Mouse (Mus musculus) forebrain, postnatal 0 days (tissue): ENCODE data around the gene Ipo11. TPM values are rescaled to one million over a fixed set of nuclear protein-coding genes. Genes with fewer than 3 reads are reported as not detected.

ENCODE experiments used
- ATAC-seq: fragments of 200-750 bp; cut with Nextera tagmentation; 2 replicates; pipeline ENCODE4 v1.8.0; 2017; ENCODE audit warnings: mild to moderate bottlenecking, moderate library complexity
- DNase-seq: peaks from one replicate; pipeline ENCODE4 v3.0.0-alpha.2; 2015
- H3K27ac ChIP-seq: fragments of 300-500 bp; sonication (generic); 2 replicates; pipeline ENCODE4 v1.5.1; 2014; ENCODE audit warnings: low read depth, mild to moderate bottlenecking, antibody characterized with exemption, low read length, moderate library complexity, mixed read lengths
- H3K27me3 ChIP-seq: fragments of 300-500 bp; sonication (generic); 2 replicates; pipeline ENCODE4 v1.6.1; 2014; ENCODE audit warnings: mild to moderate bottlenecking, low read length, mixed read lengths; ENCODE audit not compliant: insufficient read depth
- H3K36me3 ChIP-seq: fragments of 300-500 bp; sonication (generic); 2 replicates; pipeline ENCODE4 v1.6.1; 2014; ENCODE audit warnings: mild to moderate bottlenecking, moderate library complexity; ENCODE audit not compliant: insufficient read depth
- H3K4me1 ChIP-seq: fragments of 300-500 bp; sonication (generic); 2 replicates; pipeline ENCODE4 v1.6.1; 2014; ENCODE audit warnings: antibody characterized with exemption; ENCODE audit not compliant: insufficient read depth
- H3K4me2 ChIP-seq: fragments of 300-500 bp; sonication (generic); 2 replicates; pipeline ENCODE4 v1.6.1; 2014; ENCODE audit warnings: low read depth, mild to moderate bottlenecking, moderate library complexity
- H3K4me3 ChIP-seq: fragments of 300-500 bp; sonication (generic); 2 replicates; pipeline ENCODE4 v1.5.1; 2014; ENCODE audit warnings: low read depth, low read length, mixed read lengths
- H3K9ac ChIP-seq: fragments of 300-500 bp; sonication (generic); 2 replicates; pipeline ENCODE4 v1.6.1; 2014; ENCODE audit warnings: mild to moderate bottlenecking
- H3K9me3 ChIP-seq: fragments of 300-500 bp; sonication (generic); 2 replicates; pipeline ENCODE4 v1.6.1; 2016; ENCODE audit warnings: low read length
- CTCF ChIP-seq: sonication (generic); IDR thresholded peaks from 2 replicates; pipeline ENCODE4 v1.5.1; 2016; ENCODE audit warnings: antibody characterized with exemption, control low read depth, low read depth
- WGBS: fragments of 180-500 bp; shearing (Covaris S2); extraction: QIAGEN DNeasy Blood & Tissue Kit; methylation state at CpG from one replicate; pipeline ENCODE4 v1.1.7; 2014; 5-methylcytosine and 5-hydroxymethylcytosine counted together
- polyA plus RNA-seq: library from polyadenylated mRNA; unstranded; fragments of >200 nt; fragmentation: Nextera tagmentation; extraction: Ambion mirVana; gene quantifications from 2 replicates; pipeline ENCODE4 v1.2.1, GENCODE M21; 2015
- total RNA-seq: library from RNA; depleted of rRNA; stranded (reverse); fragments of >200 nt; gene quantifications from 2 replicates; pipeline ENCODE4 v1.2.3, GENCODE M21; 2014; rRNA removed

Ipo11 gene
- total and polyA plus RNA-seq, 2 experiments from 2014 or later: 27.5 to 55.5 TPM

- no peak overlapping the region for H3K4me2 ChIP-seq
- H3K4me3 ChIP-seq: no peak overlapping the region
- no peak for DNase-seq
- 79% methylated on average over 14 of the region's 14 CpGs for WGBS
- H3K27me3 ChIP-seq: no peaks in the 10 kb centered on the region
- no peaks in the 10 kb centered on the region for H3K36me3 ChIP-seq
- no peak overlapping the region for H3K9ac ChIP-seq
- TF ChIP-seq CTCF: no peak
- ATAC-seq: 0 out of 2 replicates have a peak, but pooled peaks have one; percentile 32
- no peaks in the 10 kb centered on the region for H3K9me3 ChIP-seq
- no peaks in the 10 kb centered on the region for H3K4me1 ChIP-seq
- no peak overlapping the region for H3K27ac ChIP-seq
These were observed 176.4 kb downstream of the Ipo11 start for GRCm38 (mm10) chr13:106760232-106760875.

GRCm38 (mm10) chr13:106755892-106756291, 180.9 kb downstream of the Ipo11 start:
- DNase-seq (no peak), ATAC-seq (no peak)
- no peak overlapping the region for H3K27ac ChIP-seq
- no peaks in the 10 kb centered on the region for H3K9me3 ChIP-seq
- H3K4me2 ChIP-seq: no peak overlapping the region
- no peak for TF ChIP-seq CTCF
- H3K4me3 ChIP-seq: no peak overlapping the region
- no peak overlapping the region for H3K9ac ChIP-seq
- 55% methylated on average over 5 of the region's 5 CpGs for WGBS
- H3K4me1 ChIP-seq: no peaks in the 10 kb centered on the region
- no peaks in the 10 kb centered on the region for H3K27me3 ChIP-seq
- no peaks in the 10 kb centered on the region for H3K36me3 ChIP-seq

GRCm38 (mm10) chr13:106754216-106754615, 182.5 kb downstream of the Ipo11 start:
- no peak for DNase-seq
- Histone ChIP-seq H3K4me3 (no peak overlapping the region), H3K4me2 (no peak overlapping the region), H3K4me1 (no peaks in the 10 kb centered on the region), H3K9me3 (no peaks in the 10 kb centered on the region), H3K27ac (no peak overlapping the region), H3K9ac (no peak overlapping the region), H3K27me3 (no peaks in the 10 kb centered on the region), H3K36me3 (no peaks in the 10 kb centered on the region)
- no peak for TF ChIP-seq CTCF
- 84% methylated on average over 3 of the region's 3 CpGs for WGBS
- ATAC-seq: no peak

- TF ChIP-seq CTCF: no peak
- DNase-seq (no peak), ATAC-seq (no peak)
- H3K4me3 ChIP-seq: no peak overlapping the region
- H3K9ac ChIP-seq: no peak overlapping the region
- H3K27me3 ChIP-seq: no peaks in the 10 kb centered on the region
- H3K4me2 ChIP-seq: no peak overlapping the region
- no peaks in the 10 kb centered on the region for H3K4me1 ChIP-seq
- no peak overlapping the region for H3K27ac ChIP-seq
- no peaks in the 10 kb centered on the region for H3K36me3 ChIP-seq
- H3K9me3 ChIP-seq: no peaks in the 10 kb centered on the region
- 70% methylated on average over 1 of the region's 1 CpGs for WGBS
These were observed 184.8 kb downstream of the Ipo11 start for GRCm38 (mm10) chr13:106751951-106752350.

GRCm38 (mm10) chr13:106746823-106747222, 189.9 kb downstream of the Ipo11 start:
- Histone ChIP-seq H3K9me3 (no peaks in the 10 kb centered on the region), H3K27me3 (no peaks in the 10 kb centered on the region), H3K9ac (no peak overlapping the region), H3K4me3 (no peak overlapping the region), H3K27ac (no peak overlapping the region), H3K4me1 (no peaks in the 10 kb centered on the region), H3K4me2 (no peak overlapping the region), H3K36me3 (no peaks in the 10 kb centered on the region)
- TF ChIP-seq CTCF: no peak
- WGBS: 83% methylated on average over 5 of the region's 5 CpGs
- ATAC-seq (no peak), DNase-seq (no peak)

GRCm38 (mm10) chr13:106745201-106745600, 191.6 kb downstream of the Ipo11 start:
- Histone ChIP-seq H3K4me2 (no peak overlapping the region), H3K4me3 (no peak overlapping the region), H3K9ac (no peak overlapping the region), H3K27me3 (no peaks in the 10 kb centered on the region), H3K4me1 (no peaks in the 10 kb centered on the region), H3K9me3 (no peaks in the 10 kb centered on the region), H3K36me3 (no peaks in the 10 kb centered on the region), H3K27ac (no peak overlapping the region)
- no peak for TF ChIP-seq CTCF
- DNase-seq (no peak), ATAC-seq (no peak)
- 63% methylated on average over 6 of the region's 6 CpGs for WGBS

Other genes starting within 250 kb of the Ipo11 start
- gene Dimt1, start 10.2 kb upstream of the Ipo11 start, total RNA-seq: 22.1 and 25.8 TPM in 2 replicates
- 32.2 and 32.9 TPM in 2 replicates for gene Dimt1, start 10.2 kb upstream of the Ipo11 start, polyA plus RNA-seq
- gene Kif2a, start 85.2 kb upstream of the Ipo11 start, total RNA-seq: 43.4 and 43.6 TPM in 2 replicates
- 59.8 and 65.5 TPM in 2 replicates for gene Kif2a, start 85.2 kb upstream of the Ipo11 start, polyA plus RNA-seq